Mouse (Mus musculus): ENCODE data around the gene Tmprss11f. TPM values are rescaled to one million over a fixed set of nuclear protein-coding genes. Genes with fewer than 3 reads are reported as not detected.
A peak's percentile ranks its signal among the peaks of the same experiment; 100 is the strongest.
"Not testable (repeated sequence)": the region's sequence is repeated elsewhere in the genome, so short reads cannot be mapped to it uniquely, and the experiment has no call there.

The Tmprss11f gene
- not detected for total RNA-seq (2021)

DNA sequence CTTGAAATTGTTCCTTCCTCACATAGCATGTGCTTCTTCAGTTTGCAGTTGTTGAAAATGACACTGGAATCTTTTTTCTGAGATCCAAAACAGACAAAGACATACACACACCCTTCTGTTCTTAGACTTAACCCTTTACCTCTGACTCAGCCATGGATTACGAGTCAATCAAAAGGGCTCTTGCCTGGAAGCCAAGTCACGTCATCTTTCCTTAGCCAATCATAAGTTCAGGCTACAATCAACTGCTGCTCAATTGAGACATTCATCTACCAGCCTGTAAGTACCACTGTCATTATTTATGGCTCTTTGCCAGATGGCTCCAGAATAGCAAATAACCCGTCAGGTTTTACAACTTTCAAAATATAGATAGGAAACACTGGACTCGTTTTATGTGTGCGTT lies at the start of gene Tmprss11f:
Gene Tmprss11f (minus strand): TSS at position 101 of the 400 bp plus-strand sequence.
- intact Hi-C loops (cut with DNase I) = no loop called here
- no peak for DNase-seq (ENCODE audit: low spot score in 2 of 2)

- DNase-seq (ENCODE audit: low spot score in 2 of 2) = no peak
- intact Hi-C loops (cut with DNase I) = loop anchor here (10.0 kb wide), 1 partner anchor 481 kb away; the partner anchor contains the start of gene Gnrhr
These were observed 44.0 kb upstream of the Tmprss11f start, which contains the start of gene Tmprss11b for GRCm38 (mm10) chr5:86676262-86676661. Gene Tmprss11b, minus strand, starts transcription at chr5:86676362.

DNA sequence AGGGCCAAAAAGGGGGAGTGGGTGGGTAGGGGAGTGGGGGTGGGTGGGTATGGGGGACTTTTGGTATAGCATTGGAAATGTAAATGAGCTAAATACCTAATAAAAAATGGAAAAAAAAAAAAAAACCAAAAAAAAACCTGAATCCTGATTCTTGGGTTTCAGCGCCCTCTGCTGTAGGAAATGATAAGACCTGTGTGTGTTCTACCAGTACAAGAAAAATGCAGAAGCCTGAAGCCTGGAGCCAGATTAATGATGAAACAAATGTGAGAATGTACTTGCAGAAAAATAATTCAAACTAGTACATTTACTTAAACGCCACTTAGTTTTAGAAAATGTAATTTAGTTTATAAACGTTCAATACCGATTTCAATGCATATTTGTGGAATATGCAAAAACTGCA lies 17.0 kb upstream of the Tmprss11f start:
- intact Hi-C loops (cut with DNase I) = loop anchor here (2.0 to 5.0 kb wide), 3 partner anchors 166 to 457 kb away; no protein-coding TSS in a partner anchor
- peak; percentile 39 to 45 for DNase-seq (ENCODE audit: low spot score in 2 of 2)

GRCm38 (mm10) chr5:86640795-86641194 lies 8.6 kb upstream of the Tmprss11f start:
- intact Hi-C loops (cut with DNase I) = no loop called here
- DNase-seq (ENCODE audit: low spot score in 2 of 2) = no peak

DNA sequence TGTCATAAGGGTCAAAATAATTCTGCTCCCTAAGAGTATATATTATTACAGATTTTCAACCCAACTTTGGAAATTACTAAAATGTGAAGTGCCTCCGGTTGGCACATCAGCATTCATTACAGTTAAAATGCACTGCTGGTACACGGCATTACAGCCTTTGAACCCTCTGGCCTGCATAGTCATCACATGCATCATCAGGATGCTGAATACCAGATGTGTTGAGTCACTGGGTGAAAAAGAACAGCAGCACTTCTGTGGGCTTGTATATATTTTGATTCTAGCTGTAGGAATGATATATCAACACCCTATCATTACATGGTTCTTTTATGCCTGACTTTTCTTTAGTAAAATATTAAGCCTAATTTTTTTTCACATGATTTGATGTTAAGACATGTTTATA lies 1.5 kb downstream of the Tmprss11f start:
- intact Hi-C loops (cut with DNase I) = no loop called here
- DNase-seq (ENCODE audit: low spot score in 2 of 2) = no peak

GRCm38 (mm10) chr5:86621778-86622177 lies 10.4 kb downstream of the Tmprss11f start:
- DNase-seq (ENCODE audit: low spot score in 2 of 2) = no peak
- intact Hi-C loops (cut with DNase I) = no loop called here

DNA sequence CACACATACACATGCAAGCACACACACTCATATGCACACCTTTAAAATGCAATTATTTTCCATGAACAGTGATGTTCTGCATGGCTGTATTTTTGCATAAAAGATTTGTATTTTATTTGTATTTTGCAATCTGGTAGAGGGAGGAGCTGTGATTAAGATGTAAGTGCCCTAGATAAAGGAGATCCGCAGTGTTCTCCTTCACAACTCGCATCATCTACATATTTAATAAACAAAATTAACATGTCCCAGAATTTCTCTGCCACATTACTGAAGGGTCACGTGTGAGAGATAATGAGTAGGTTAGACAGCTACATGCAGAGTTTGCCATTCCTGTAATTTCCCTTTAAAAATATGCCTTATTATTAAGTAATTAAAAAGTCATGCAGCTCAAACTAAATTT lies 46.3 kb downstream of the Tmprss11f start:
- DNase-seq (ENCODE audit: low spot score in 2 of 2) = no peak
- intact Hi-C loops (cut with DNase I) = no loop called here

DNA sequence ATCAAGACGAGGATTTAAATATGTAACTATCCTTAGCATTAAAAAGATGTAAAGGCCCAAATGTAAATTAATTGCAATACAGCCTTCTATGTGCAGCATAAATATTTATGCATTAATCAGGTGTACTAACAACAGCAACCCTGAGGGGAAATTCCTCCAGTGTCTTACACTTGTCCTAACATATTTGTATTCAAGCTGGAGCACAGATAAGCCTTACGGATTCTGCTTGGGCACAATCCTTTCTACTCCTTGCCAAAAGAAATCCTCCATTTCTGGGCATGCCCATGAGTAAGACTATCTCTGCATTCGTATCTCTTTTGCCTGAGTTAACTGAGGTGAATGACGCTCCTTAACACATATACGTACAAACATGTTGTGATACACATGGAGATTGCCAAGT lies 49.6 kb downstream of the Tmprss11f start:
- DNase-seq (ENCODE audit: low spot score in 2 of 2) = no peak
- intact Hi-C loops (cut with DNase I) = no loop called here

DNA sequence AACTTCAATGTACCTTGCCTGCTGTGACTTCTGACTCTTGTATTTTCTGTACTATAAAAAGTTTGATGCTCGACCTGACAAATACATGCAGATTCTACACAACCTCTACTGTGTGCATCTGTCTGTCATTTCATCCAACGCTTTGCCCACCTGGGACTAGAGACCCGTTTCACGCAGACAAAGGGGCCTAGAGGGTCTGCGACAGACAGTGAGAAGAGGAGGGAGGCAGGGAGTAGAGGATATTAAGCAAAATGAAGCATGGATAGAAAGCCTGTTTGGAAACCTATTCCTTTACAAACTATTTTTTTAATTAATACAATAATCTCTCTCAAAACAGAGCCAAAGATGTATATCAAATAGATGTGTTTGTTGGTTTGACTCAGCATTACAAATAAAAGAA lies 50.2 kb downstream of the Tmprss11f start:
- DNase-seq (ENCODE audit: low spot score in 2 of 2) = no peak
- intact Hi-C loops (cut with DNase I) = no loop called here

- DNase-seq (ENCODE audit: low spot score in 2 of 2); intact Hi-C loops (cut with DNase I): not testable (repeated sequence)
These were observed 53.5 kb downstream of the Tmprss11f start for GRCm38 (mm10) chr5:86578761-86579160.

DNA sequence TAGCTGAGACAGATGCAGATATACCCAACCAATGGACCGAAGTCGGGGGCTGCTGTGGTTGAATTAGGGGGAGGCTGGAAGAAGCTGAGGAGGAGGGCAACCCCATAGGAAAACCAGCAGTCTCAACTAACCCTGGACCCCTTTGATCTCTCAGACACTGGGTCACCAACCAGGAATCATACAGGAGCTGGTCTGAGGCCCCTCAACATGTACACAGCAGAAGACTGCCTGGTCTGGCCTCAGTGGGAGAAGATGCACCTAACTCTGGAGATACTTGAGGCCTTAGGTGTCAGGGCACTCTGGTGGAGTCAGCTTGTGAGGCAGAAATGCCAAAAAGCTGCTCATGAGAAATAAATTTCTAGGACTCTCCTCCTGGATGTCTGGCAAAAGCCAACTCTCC lies 85.5 kb downstream of the Tmprss11f start:
- intact Hi-C loops (cut with DNase I) = no loop called here
- no peak for DNase-seq (ENCODE audit: low spot score in 2 of 2)

DNA sequence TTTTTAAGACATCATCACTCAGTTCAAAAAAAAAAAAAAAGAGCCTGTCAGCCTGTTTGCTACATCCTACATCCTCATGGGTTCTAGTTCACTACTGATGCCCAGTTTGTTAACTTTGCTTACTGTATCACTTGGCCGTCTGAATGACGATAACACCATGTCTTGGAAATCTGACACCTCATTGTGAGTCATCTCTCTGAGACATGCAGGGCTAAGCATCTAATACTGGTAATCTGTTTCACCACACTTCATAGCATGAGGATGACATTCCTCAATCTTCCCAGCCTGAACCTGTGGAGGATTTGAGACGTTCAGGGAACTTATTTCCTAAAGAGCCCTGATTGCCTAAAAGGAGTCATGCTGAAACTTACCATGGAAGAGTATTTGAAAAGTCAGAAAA lies 91.6 kb downstream of the Tmprss11f start:
- intact Hi-C loops (cut with DNase I) = no loop called here
- DNase-seq (ENCODE audit: low spot score in 2 of 2) = no peak

DNA sequence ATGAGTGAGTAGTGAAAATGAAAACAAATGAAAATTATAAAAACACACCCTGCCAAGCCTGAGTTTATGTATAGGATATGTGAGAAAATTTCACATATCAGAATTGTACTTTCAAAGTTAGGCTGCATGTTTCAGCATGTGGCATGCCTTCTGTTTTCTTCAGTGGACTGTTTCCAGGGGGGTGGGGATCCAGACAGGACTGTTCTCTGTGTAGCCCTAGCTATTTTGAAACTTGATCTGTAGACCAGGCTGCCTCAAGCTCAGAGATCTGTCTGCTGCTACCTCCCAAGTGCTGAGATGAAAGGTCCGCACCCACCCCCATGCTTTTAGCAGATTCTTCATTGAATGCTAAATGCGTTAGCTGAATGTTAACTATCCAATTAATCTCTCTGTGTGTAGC lies 103.5 kb downstream of the Tmprss11f start:
- intact Hi-C loops (cut with DNase I) = no loop called here
- peak in 1 of 2 experiments; percentile 5 for DNase-seq (ENCODE audit: low spot score in 2 of 2)

- DNase-seq (ENCODE audit: low spot score in 2 of 2) = no peak
- intact Hi-C loops (cut with DNase I) = no loop called here
These were observed 113.7 kb downstream of the Tmprss11f start, which contains the start of gene Tmprss11g for GRCm38 (mm10) chr5:86518500-86518899. Gene Tmprss11g, minus strand, starts transcription at chr5:86518600.

DNA sequence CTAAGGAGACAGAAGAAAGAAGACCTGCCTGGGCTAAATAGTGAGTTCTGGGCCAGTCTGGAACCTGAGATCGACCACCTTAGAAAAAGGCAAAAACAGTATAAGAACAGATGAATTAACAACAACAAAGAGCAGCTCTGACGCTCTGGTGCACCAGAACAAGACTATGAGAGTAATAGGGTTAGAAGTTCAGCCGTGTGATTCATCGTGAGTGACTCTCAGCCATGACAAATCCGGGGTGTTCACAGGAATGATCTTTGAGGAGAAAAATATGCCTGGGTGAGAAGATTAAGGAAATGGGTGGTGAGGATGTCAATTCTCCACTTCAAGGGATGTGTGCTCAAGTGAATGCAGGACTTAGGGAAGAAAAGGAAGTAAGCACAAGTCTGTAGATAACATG lies 120.7 kb downstream of the Tmprss11f start:
- intact Hi-C loops (cut with DNase I) = no loop called here
- DNase-seq (ENCODE audit: low spot score in 2 of 2) = no peak

DNA sequence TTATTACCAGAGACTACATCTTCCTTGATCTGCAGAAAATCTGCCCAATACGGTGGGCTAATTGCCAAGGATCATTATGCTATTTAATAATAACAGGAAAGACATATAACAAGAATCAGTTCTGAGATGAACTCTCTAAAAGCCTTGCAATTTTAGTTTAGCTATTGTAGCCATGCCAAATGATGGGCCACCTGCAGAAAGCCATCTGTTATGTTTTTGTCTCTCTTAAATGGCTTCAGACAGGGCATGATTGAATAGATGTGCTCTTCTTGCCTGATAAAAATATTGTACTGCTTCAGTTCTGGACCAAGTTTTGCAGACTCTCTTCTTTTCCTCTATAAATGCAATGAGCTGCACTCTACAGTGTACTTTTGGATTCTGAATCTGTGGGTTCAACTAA lies 138.8 kb downstream of the Tmprss11f start:
- intact Hi-C loops (cut with DNase I) = no loop called here
- no peak for DNase-seq (ENCODE audit: low spot score in 2 of 2)

- intact Hi-C loops (cut with DNase I) = loop anchor here (2.0 to 5.0 kb wide), 2 partner anchors 166 to 660 kb away; partner anchors contain the start of gene Ugt2b5
- no peak for DNase-seq (ENCODE audit: low spot score in 2 of 2)
These were observed 149.7 kb downstream of the Tmprss11f start for GRCm38 (mm10) chr5:86482562-86482961.

- no peak for DNase-seq (ENCODE audit: low spot score in 2 of 2)
- intact Hi-C loops (cut with DNase I) = loop anchor here (2.0 to 5.0 kb wide), 2 partner anchors 167 to 660 kb away; partner anchors contain the start of gene Ugt2b5
These were observed 150.2 kb downstream of the Tmprss11f start for GRCm38 (mm10) chr5:86482031-86482430.

DNA sequence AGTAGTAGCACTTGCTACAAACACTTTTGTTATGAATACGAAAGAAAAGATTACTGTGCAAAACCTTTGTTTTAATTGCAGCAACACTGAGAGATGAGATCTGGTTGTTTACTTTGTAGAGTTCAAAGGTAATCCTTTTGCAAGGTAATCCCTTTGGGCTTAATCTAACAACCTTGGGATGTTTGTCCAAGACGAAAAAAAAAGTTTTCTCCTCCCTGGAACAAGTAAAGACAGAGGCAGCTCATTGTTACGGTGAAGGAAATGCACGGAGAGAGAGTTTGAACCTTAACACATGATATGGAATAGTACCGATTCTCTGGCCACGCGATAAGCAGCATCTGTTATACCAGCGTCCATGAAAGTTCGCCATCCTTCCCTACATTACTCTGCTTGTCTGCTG lies 158.4 kb downstream of the Tmprss11f start:
- intact Hi-C loops (cut with DNase I) = no loop called here
- no peak for DNase-seq (ENCODE audit: low spot score in 2 of 2)
